Mouse (Mus musculus): Measurements from ENCODE around the gene Abca2. TPM values are rescaled to one million over a fixed set of nuclear protein-coding genes. Genes with fewer than 3 reads are reported as not detected.

Gene Abca2
- total RNA-seq, 2 experiments from 2014 or later, result 160 to 172 TPM

- DNase-seq (ENCODE audit: extremely low spot score in 1 of 2, low spot score in 1 of 2), result no peak
Observed at GRCm38 (mm10) chr2:25423626-25424025, 4.9 kb upstream of the Abca2 start.

GRCm38 (mm10) chr2:25425481-25425880 lies 3.0 kb upstream of the Abca2 start:
- DNase-seq (ENCODE audit: extremely low spot score in 1 of 2, low spot score in 1 of 2), result no peak

- peak; percentile 59 to 82 for DNase-seq (ENCODE audit: extremely low spot score in 1 of 2, low spot score in 1 of 2)
Observed at GRCm38 (mm10) chr2:25426721-25427191, 1.7 kb upstream of the Abca2 start.

GRCm38 (mm10) chr2:25427256-25427655 lies 1.2 kb upstream of the Abca2 start:
- no peak for DNase-seq (ENCODE audit: extremely low spot score in 1 of 2, low spot score in 1 of 2)

GRCm38 (mm10) chr2:25429435-25430180 lies 1.1 kb downstream of the Abca2 start:
- DNase-seq (ENCODE audit: extremely low spot score in 1 of 2, low spot score in 1 of 2), result no peak

GRCm38 (mm10) chr2:25430395-25431233 lies 2.1 kb downstream of the Abca2 start:
- DNase-seq (ENCODE audit: extremely low spot score in 1 of 2, low spot score in 1 of 2), result no peak

- no peak for DNase-seq (ENCODE audit: extremely low spot score in 1 of 2, low spot score in 1 of 2)
Observed at GRCm38 (mm10) chr2:25431308-25431855, 2.9 kb downstream of the Abca2 start.

- no peak for DNase-seq (ENCODE audit: extremely low spot score in 1 of 2, low spot score in 1 of 2)
Observed at GRCm38 (mm10) chr2:25432326-25433098, 4.0 kb downstream of the Abca2 start.

- no peak for DNase-seq (ENCODE audit: extremely low spot score in 1 of 2, low spot score in 1 of 2)
Observed at GRCm38 (mm10) chr2:25433101-25433500, 4.6 kb downstream of the Abca2 start.

- no peak for DNase-seq (ENCODE audit: extremely low spot score in 1 of 2, low spot score in 1 of 2)
Observed at GRCm38 (mm10) chr2:25434292-25434691, 5.8 kb downstream of the Abca2 start.

- no peak for DNase-seq (ENCODE audit: extremely low spot score in 1 of 2, low spot score in 1 of 2)
Observed at GRCm38 (mm10) chr2:25436286-25436820, 7.8 kb downstream of the Abca2 start.

GRCm38 (mm10) chr2:25441067-25441466 lies 12.6 kb downstream of the Abca2 start:
- DNase-seq (ENCODE audit: extremely low spot score in 1 of 2, low spot score in 1 of 2), result no peak

- no peak for DNase-seq (ENCODE audit: extremely low spot score in 1 of 2, low spot score in 1 of 2)
Observed at GRCm38 (mm10) chr2:25442682-25443081, 14.2 kb downstream of the Abca2 start.

GRCm38 (mm10) chr2:25450853-25451647 lies 22.5 kb downstream of the Abca2 start:
- DNase-seq (ENCODE audit: extremely low spot score in 1 of 2, low spot score in 1 of 2), result no peak

GRCm38 (mm10) chr2:25452951-25453350 lies 24.4 kb downstream of the Abca2 start:
- DNase-seq (ENCODE audit: extremely low spot score in 1 of 2, low spot score in 1 of 2), result no peak

GRCm38 (mm10) chr2:25456205-25456953 lies 27.9 kb downstream of the Abca2 start, which contains the start of gene Clic3:
Clic3 (plus strand) TSS chr2:25456838.
- no peak for DNase-seq (ENCODE audit: extremely low spot score in 1 of 2, low spot score in 1 of 2)

GRCm38 (mm10) chr2:25457022-25457896 lies 28.8 kb downstream of the Abca2 start:
- no peak for DNase-seq (ENCODE audit: extremely low spot score in 1 of 2, low spot score in 1 of 2)

- no peak for DNase-seq (ENCODE audit: extremely low spot score in 1 of 2, low spot score in 1 of 2)
Observed at GRCm38 (mm10) chr2:25458911-25459310, 30.4 kb downstream of the Abca2 start.

All from layer of hippocampus, postnatal 25 days (tissue).